Mouse (Mus musculus): Measurements from ENCODE around the gene Zfp638.

- TF ChIP-seq CTCF (IDR thresholded peaks at IDR 0.05; ENCODE audit: control insufficient read depth, insufficient read depth, insufficient replicate concordance, low read depth, low read length): no peak
- TF ChIP-seq POLR2A (IDR thresholded peaks at IDR 0.05; ENCODE audit: control insufficient read depth, low read depth, low read length): no peak
Measured at GRCm38 (mm10) chr6:83820727-83821515, 46.0 kb upstream of the Zfp638 start.
